Mouse (Mus musculus): ENCODE data around the gene Sde2. TPM values are rescaled to one million over a fixed set of nuclear protein-coding genes. Genes with fewer than 3 reads are reported as not detected.
A peak's percentile ranks its signal among the peaks of the same experiment; 100 is the strongest.

The Sde2 gene
- polyA plus RNA-seq, 1 experiment from 2014 or later = 28.7 TPM

- H3K4me1 ChIP-seq (ENCODE audit: control insufficient read depth, insufficient read depth, low read depth, low read length) = peaks cover 29% of the 10 kb centered on the region
- H3K9me3 ChIP-seq (ENCODE audit: control insufficient read depth, low read length) = no peaks in the 10 kb centered on the region
- no peaks in the 10 kb centered on the region for H3K27me3 ChIP-seq (replicated peaks; ENCODE audit: control insufficient read depth, insufficient read depth, low read length)
- ATAC-seq = peak; percentile 79
- H3K4me2 ChIP-seq (ENCODE audit: low read length) = peak within 1 kb of the TSS; percentile 58
- H3K4me3 ChIP-seq (ENCODE audit: low read length) = peak within 1 kb of the TSS; percentile 97
- peak within 1 kb of the TSS; percentile 100 for H3K9ac ChIP-seq (ENCODE audit: low read depth, low read length)
- H3K36me3 ChIP-seq (ENCODE audit: control insufficient read depth, insufficient read depth, low read length) = peaks cover 7% of the 10 kb centered on the region
- WGBS = 2% methylated on average over 52 of the region's 69 CpGs
- peak within 1 kb of the TSS; percentile 99 for H3K27ac ChIP-seq (ENCODE audit: low read depth, low read length)
These were observed 36.8 kb upstream of the Sde2 start, which contains the start of gene H3f3a for GRCm38 (mm10) chr1:180813885-180814740. Gene H3f3a, minus strand, starts transcription at chr1:180813943.

DNA sequence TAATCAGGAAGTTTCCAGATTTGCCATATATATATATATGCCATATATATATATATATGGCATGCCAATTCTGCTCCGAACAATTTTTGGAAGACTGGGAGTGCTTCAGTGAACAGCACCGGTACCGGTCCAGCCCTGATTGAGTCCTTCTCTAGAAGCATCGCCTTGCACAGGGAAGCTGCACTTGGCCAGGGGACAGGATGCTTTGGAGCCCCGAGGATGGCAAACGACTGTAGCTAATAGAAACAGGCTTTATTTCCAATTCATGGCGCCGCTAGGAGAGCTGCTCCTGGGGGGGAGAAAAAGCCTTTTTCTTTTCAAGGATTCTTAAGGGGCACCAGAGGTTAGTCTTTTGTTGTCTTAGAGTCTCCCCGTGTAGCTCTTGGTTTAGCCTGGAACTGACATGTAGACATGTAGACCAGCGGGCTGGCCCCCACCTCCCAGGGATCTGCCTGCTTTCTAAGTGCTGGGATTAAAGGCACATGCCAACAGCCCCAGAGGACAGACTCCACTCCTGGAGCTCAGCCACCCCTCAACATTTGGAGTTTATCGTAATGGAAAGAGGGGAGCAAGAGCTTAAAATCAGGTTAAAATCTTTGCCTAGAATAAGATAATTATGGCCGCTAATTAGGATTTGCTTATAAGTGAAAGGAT, 35.4 kb upstream of the Sde2 start:
- Histone ChIP-seq H3K4me3 (ENCODE audit: low read length) (no peak overlapping the region), H3K27me3 (replicated peaks; ENCODE audit: control insufficient read depth, insufficient read depth, low read length) (no peaks in the 10 kb centered on the region), H3K4me1 (ENCODE audit: control insufficient read depth, insufficient read depth, low read depth, low read length) (peaks cover 23% of the 10 kb centered on the region), H3K9ac (ENCODE audit: low read depth, low read length) (no peak overlapping the region), H3K4me2 (ENCODE audit: low read length) (peak overlapping the region; percentile 25), H3K36me3 (ENCODE audit: control insufficient read depth, insufficient read depth, low read length) (0 out of 2 replicates have a peak, but pooled peaks cover under 1% of the 10 kb centered on the region), H3K9me3 (ENCODE audit: control insufficient read depth, low read length) (no peaks in the 10 kb centered on the region), H3K27ac (ENCODE audit: low read depth, low read length) (no peak overlapping the region)
- WGBS = 29% methylated on average over 12 of the region's 12 CpGs
- ATAC-seq = no peak

- no peak overlapping the region for H3K4me2 ChIP-seq (ENCODE audit: low read length)
- H3K27me3 ChIP-seq (replicated peaks; ENCODE audit: control insufficient read depth, insufficient read depth, low read length) = no peaks in the 10 kb centered on the region
- peaks cover 16% of the 10 kb centered on the region for H3K4me1 ChIP-seq (ENCODE audit: control insufficient read depth, insufficient read depth, low read depth, low read length)
- no peak overlapping the region; the same call in 1 of the 2 replicates for H3K9ac ChIP-seq (ENCODE audit: low read depth, low read length)
- ATAC-seq = no peak
- no peaks in the 10 kb centered on the region for H3K36me3 ChIP-seq (ENCODE audit: control insufficient read depth, insufficient read depth, low read length)
- H3K4me3 ChIP-seq (ENCODE audit: low read length) = no peak overlapping the region
- 68% methylated on average over 2 of the region's 2 CpGs for WGBS
- H3K27ac ChIP-seq (ENCODE audit: low read depth, low read length) = no peak overlapping the region
- H3K9me3 ChIP-seq (ENCODE audit: control insufficient read depth, low read length) = no peaks in the 10 kb centered on the region
These were observed 32.9 kb upstream of the Sde2 start for GRCm38 (mm10) chr1:180818000-180818399.

GRCm38 (mm10) chr1:180821101-180821500, 29.8 kb upstream of the Sde2 start:
- Histone ChIP-seq H3K9ac (ENCODE audit: low read depth, low read length) (no peak overlapping the region), H3K4me3 (ENCODE audit: low read length) (no peak overlapping the region), H3K36me3 (ENCODE audit: control insufficient read depth, insufficient read depth, low read length) (no peaks in the 10 kb centered on the region), H3K9me3 (ENCODE audit: control insufficient read depth, low read length) (no peaks in the 10 kb centered on the region), H3K4me2 (ENCODE audit: low read length) (no peak overlapping the region), H3K4me1 (ENCODE audit: control insufficient read depth, insufficient read depth, low read depth, low read length) (no peaks in the 10 kb centered on the region), H3K27me3 (replicated peaks; ENCODE audit: control insufficient read depth, insufficient read depth, low read length) (no peaks in the 10 kb centered on the region), H3K27ac (ENCODE audit: low read depth, low read length) (no peak overlapping the region)
- no peak for ATAC-seq
- 89% methylated on average over 6 of the region's 6 CpGs for WGBS

- no peak for ATAC-seq
- Histone ChIP-seq H3K27ac (ENCODE audit: low read depth, low read length) (no peak overlapping the region), H3K4me3 (ENCODE audit: low read length) (no peak overlapping the region), H3K9me3 (ENCODE audit: control insufficient read depth, low read length) (no peaks in the 10 kb centered on the region), H3K36me3 (ENCODE audit: control insufficient read depth, insufficient read depth, low read length) (no peaks in the 10 kb centered on the region), H3K27me3 (replicated peaks; ENCODE audit: control insufficient read depth, insufficient read depth, low read length) (no peaks in the 10 kb centered on the region), H3K4me2 (ENCODE audit: low read length) (no peak overlapping the region), H3K4me1 (ENCODE audit: control insufficient read depth, insufficient read depth, low read depth, low read length) (no peaks in the 10 kb centered on the region), H3K9ac (ENCODE audit: low read depth, low read length) (no peak overlapping the region)
- WGBS = 92% methylated on average over 5 of the region's 5 CpGs
These were observed 28.7 kb upstream of the Sde2 start for GRCm38 (mm10) chr1:180822276-180822675.

- H3K27me3 ChIP-seq (replicated peaks; ENCODE audit: control insufficient read depth, insufficient read depth, low read length) = no peaks in the 10 kb centered on the region
- H3K4me3 ChIP-seq (ENCODE audit: low read length) = no peak overlapping the region
- H3K36me3 ChIP-seq (ENCODE audit: control insufficient read depth, insufficient read depth, low read length) = no peaks in the 10 kb centered on the region
- H3K9ac ChIP-seq (ENCODE audit: low read depth, low read length) = no peak overlapping the region
- WGBS = 79% methylated on average over 3 of the region's 3 CpGs
- H3K27ac ChIP-seq (ENCODE audit: low read depth, low read length) = no peak overlapping the region
- no peaks in the 10 kb centered on the region for H3K4me1 ChIP-seq (ENCODE audit: control insufficient read depth, insufficient read depth, low read depth, low read length)
- no peaks in the 10 kb centered on the region for H3K9me3 ChIP-seq (ENCODE audit: control insufficient read depth, low read length)
- no peak overlapping the region for H3K4me2 ChIP-seq (ENCODE audit: low read length)
- ATAC-seq = no peak
These were observed 27.2 kb upstream of the Sde2 start for GRCm38 (mm10) chr1:180823716-180824115.

- no peak overlapping the region for H3K27ac ChIP-seq (ENCODE audit: low read depth, low read length)
- no peak overlapping the region for H3K9ac ChIP-seq (ENCODE audit: low read depth, low read length)
- H3K36me3 ChIP-seq (ENCODE audit: control insufficient read depth, insufficient read depth, low read length) = no peaks in the 10 kb centered on the region
- 78% methylated on average over 3 of the region's 3 CpGs for WGBS
- H3K27me3 ChIP-seq (replicated peaks; ENCODE audit: control insufficient read depth, insufficient read depth, low read length) = no peaks in the 10 kb centered on the region
- H3K9me3 ChIP-seq (ENCODE audit: control insufficient read depth, low read length) = no peaks in the 10 kb centered on the region
- no peak for ATAC-seq
- no peaks in the 10 kb centered on the region for H3K4me1 ChIP-seq (ENCODE audit: control insufficient read depth, insufficient read depth, low read depth, low read length)
- no peak overlapping the region for H3K4me3 ChIP-seq (ENCODE audit: low read length)
- H3K4me2 ChIP-seq (ENCODE audit: low read length) = no peak overlapping the region
These were observed 26.2 kb upstream of the Sde2 start for GRCm38 (mm10) chr1:180824721-180825120.

DNA sequence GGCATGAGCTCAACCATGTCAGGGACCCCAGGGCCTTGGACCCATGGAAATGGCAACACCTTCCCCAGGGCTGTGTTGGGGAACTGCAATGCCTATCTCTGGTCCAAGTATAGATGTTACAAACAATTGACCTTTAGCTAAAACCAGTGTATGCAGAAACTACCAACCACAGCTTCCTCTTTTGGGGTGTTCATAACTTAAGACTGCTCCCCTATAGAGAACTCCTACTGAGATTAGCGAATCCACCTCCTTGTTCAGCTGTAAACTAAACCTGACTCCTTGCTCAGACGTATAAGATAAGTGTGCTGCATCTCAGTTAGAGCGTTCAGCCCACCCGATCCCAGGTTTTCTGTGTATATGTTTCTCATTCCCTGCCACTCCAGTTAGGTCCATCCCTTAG, 24.3 kb upstream of the Sde2 start:
- Histone ChIP-seq H3K27ac (ENCODE audit: low read depth, low read length) (no peak overlapping the region), H3K36me3 (ENCODE audit: control insufficient read depth, insufficient read depth, low read length) (no peaks in the 10 kb centered on the region)
- no peak for ATAC-seq

DNA sequence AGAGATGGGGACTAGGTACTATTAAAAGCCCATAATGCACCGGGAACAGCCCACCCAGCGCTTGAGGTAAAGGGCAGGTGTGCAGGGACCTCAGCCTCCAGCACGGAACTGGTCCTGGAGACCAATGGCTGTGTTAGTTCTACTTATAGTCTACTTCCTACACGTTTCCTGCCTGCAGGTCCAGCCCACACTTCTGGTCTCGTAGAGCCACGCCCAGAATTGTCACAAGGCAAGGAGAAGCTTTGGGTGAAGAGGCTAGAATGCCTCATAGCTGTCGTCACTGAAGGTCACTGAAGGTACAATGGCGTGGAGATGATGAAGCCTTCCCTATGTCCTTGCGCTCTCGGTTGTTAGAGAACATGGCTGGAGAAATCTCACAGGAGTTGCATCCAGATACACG, 21.2 kb upstream of the Sde2 start:
- no peak for ATAC-seq

More for the DNA sequence above, 24.3 kb upstream of the Sde2 start:
- H3K27me3 ChIP-seq (replicated peaks; ENCODE audit: control insufficient read depth, insufficient read depth, low read length) = no peaks in the 10 kb centered on the region
- H3K4me3 ChIP-seq (ENCODE audit: low read length) = no peak overlapping the region
- no peak overlapping the region for H3K9ac ChIP-seq (ENCODE audit: low read depth, low read length)
- H3K4me1 ChIP-seq (ENCODE audit: control insufficient read depth, insufficient read depth, low read depth, low read length) = no peaks in the 10 kb centered on the region
- H3K4me2 ChIP-seq (ENCODE audit: low read length) = no peak overlapping the region
- H3K9me3 ChIP-seq (ENCODE audit: control insufficient read depth, low read length) = no peaks in the 10 kb centered on the region
- WGBS = 87% methylated on average over 4 of the region's 4 CpGs

More for the DNA sequence above, 21.2 kb upstream of the Sde2 start:
- no peaks in the 10 kb centered on the region for H3K36me3 ChIP-seq (ENCODE audit: control insufficient read depth, insufficient read depth, low read length)
- H3K9ac ChIP-seq (ENCODE audit: low read depth, low read length) = no peak overlapping the region
- H3K4me3 ChIP-seq (ENCODE audit: low read length) = no peak overlapping the region
- 88% methylated on average over 11 of the region's 11 CpGs for WGBS
- H3K4me1 ChIP-seq (ENCODE audit: control insufficient read depth, insufficient read depth, low read depth, low read length) = no peaks in the 10 kb centered on the region
- no peak overlapping the region for H3K4me2 ChIP-seq (ENCODE audit: low read length)
- no peaks in the 10 kb centered on the region for H3K27me3 ChIP-seq (replicated peaks; ENCODE audit: control insufficient read depth, insufficient read depth, low read length)
- no peaks in the 10 kb centered on the region for H3K9me3 ChIP-seq (ENCODE audit: control insufficient read depth, low read length)
- no peak overlapping the region for H3K27ac ChIP-seq (ENCODE audit: low read depth, low read length)

Measured in hindbrain, embryonic 16.5 days (tissue).